Mouse (Mus musculus): ENCODE data around the gene Ccdc88c.

GRCm38 (mm10) chr12:101009225-101009624 lies 19.6 kb downstream of the Ccdc88c start:
- TF ChIP-seq CTCF (IDR thresholded peaks at IDR 0.05; ENCODE audit: borderline replicate concordance, insufficient read depth, low read length) (no peak), POLR2A (IDR thresholded peaks at IDR 0.05; ENCODE audit: low read depth, low read length) (no peak)

Data from embryonic fibroblast, embryonic 13.5 days (primary cell).